Comparison of ENCODE assay signal across 16 mouse cellular contexts in genomic region chr1:95342242-95342641, GRCm38 (mm10). TPM values are rescaled to one million over a fixed set of nuclear protein-coding genes. Genes with fewer than 3 reads are reported as not detected.
A peak's percentile ranks its signal among the peaks of the same experiment; 100 is the strongest.
DNase-seq lines count a peak whose midpoint lies in the region; ATAC-seq and TF ChIP-seq lines count a peak whose summit lies in the region.
"Had no signal": no experiment of that assay in that cellular context is flagged by ENCODE, and none has a peak within 500 bp of the region (broad histone marks: within the 10 kb centered on the region; RNA-seq: fewer than 3 reads in every experiment).

No protein-coding gene starts in this region.

- no peak overlapping the region for H3K4me3 ChIP-seq in G1E (ENCODE audit: low read depth, low read length)
- no peak overlapping the region for H3K4me3 ChIP-seq in forebrain, embryonic 14.5 days (ENCODE audit: low read depth, low read length)
- H3K4me3 ChIP-seq: lung, embryonic 15.5 days; midbrain, embryonic 13.5 days had no signal

- DNase-seq in G1E (ENCODE audit: low spot score): no peak
- DNase-seq in forebrain, embryonic 14.5 days (ENCODE audit: low spot score): peak; percentile 73
- DNase-seq in layer of hippocampus, adult 8-10 months (ENCODE audit: low spot score in 2 of 2): peak; percentile 71 to 75
- DNase-seq in left cerebral cortex, postnatal 4 days: peak; percentile 20
- no peak for DNase-seq in kidney, adult 18-20 months
- no peak for DNase-seq in cerebellum, adult 9-10 months
- no peak for DNase-seq in lung, postnatal 4 days
- DNase-seq: cerebellum, postnatal 36 days; gastrocnemius, postnatal 36 days; heart, postnatal 10 days; kidney, adult 2 months; thymus, postnatal 36 days had no signal

- ATAC-seq in G1E (ENCODE audit: extremely low read depth, insufficient number of reproducible peaks, low FRiP score, poor library complexity, severe bottlenecking): peak; percentile 31; the same call in 1 of the 2 replicates
- peak; percentile 89 for ATAC-seq in forebrain, embryonic 14.5 days
- no peak for ATAC-seq in megakaryocyte-erythroid progenitor cell, adult 5-6 weeks (replicated peaks; ENCODE audit: low FRiP score, low TSS enrichment, poor library complexity, severe bottlenecking)
- ATAC-seq: midbrain, embryonic 13.5 days had no signal

- no peak overlapping the region for H3K9ac ChIP-seq in forebrain, embryonic 14.5 days (ENCODE audit: low read length)
- H3K9ac ChIP-seq: lung, embryonic 15.5 days; midbrain, embryonic 13.5 days had no signal

- no peaks in the 10 kb centered on the region for H3K27me3 ChIP-seq in G1E (ENCODE audit: insufficient read depth, low read length)
- no peaks in the 10 kb centered on the region for H3K27me3 ChIP-seq in forebrain, embryonic 14.5 days (replicated peaks; ENCODE audit: control insufficient read depth, insufficient read depth, low read length)
- H3K27me3 ChIP-seq: CH12.LX; lung, embryonic 15.5 days; midbrain, embryonic 13.5 days had no signal

- TF ChIP-seq CTCF in G1E (IDR thresholded peaks at IDR 0.05; ENCODE audit: low read depth, low read length): no peak

- H3K4me2 ChIP-seq in forebrain, embryonic 14.5 days (ENCODE audit: low read length): no peak overlapping the region
- H3K4me2 ChIP-seq: lung, embryonic 15.5 days; midbrain, embryonic 13.5 days had no signal

- no peak overlapping the region for H3K27ac ChIP-seq in forebrain, embryonic 14.5 days (ENCODE audit: low read depth, low read length)
- H3K27ac ChIP-seq: lung, embryonic 15.5 days; midbrain, embryonic 13.5 days had no signal

- intact Hi-C loops in left cerebral cortex, postnatal 4 days (cut with DNase I): no loop called here

- H3K36me3 ChIP-seq in G1E (replicated peaks): no peaks in the 10 kb centered on the region
- no peaks in the 10 kb centered on the region for H3K36me3 ChIP-seq in forebrain, embryonic 14.5 days (ENCODE audit: control insufficient read depth, insufficient read depth, low read length)
- H3K36me3 ChIP-seq: lung, embryonic 15.5 days; midbrain, embryonic 13.5 days had no signal

- no peaks in the 10 kb centered on the region for H3K9me3 ChIP-seq in G1E (replicated peaks)
- no peaks in the 10 kb centered on the region for H3K9me3 ChIP-seq in forebrain, embryonic 14.5 days (replicated peaks; ENCODE audit: control insufficient read depth, low read length)
- H3K9me3 ChIP-seq: lung, embryonic 15.5 days; midbrain, embryonic 13.5 days had no signal

- peaks cover 6% of the 10 kb centered on the region for H3K4me1 ChIP-seq in G1E (ENCODE audit: insufficient read depth, low read depth, low read length)
- H3K4me1 ChIP-seq in forebrain, embryonic 14.5 days (ENCODE audit: control insufficient read depth, insufficient read depth, low read length): peaks cover 3% of the 10 kb centered on the region; the same call in 1 of the 2 replicates
- H3K4me1 ChIP-seq: lung, embryonic 15.5 days; midbrain, embryonic 13.5 days had no signal

RNA-seq across cellular contexts. Expression of gene Fam174a, which starts 28.8 kb away (rescaled TPM):
- total RNA-seq in G1E (2014; fragmentation: Nextera tagmentation) (9.8 and 12.0 TPM in 2 replicates), G1E (2017) (20.9 and 22.8 TPM in 2 replicates)
- 22.4 and 27.1 TPM in 2 replicates for polyA plus RNA-seq in G1E (2012)
- polyA plus RNA-seq in forebrain, embryonic 14.5 days (2014; fragmentation: Nextera tagmentation; extraction: Ambion mirVana): 20.4 and 23.9 TPM in 2 replicates
- 10 to 100 TPM; 29.6 to 37.7 (median 35.6) TPM for total RNA-seq in layer of hippocampus, adult 8-10 months (2022)
- 10 to 100 TPM; 17.2 to 17.9 TPM for total RNA-seq in left cerebral cortex, postnatal 4 days (2021)
- total RNA-seq in megakaryocyte-erythroid progenitor cell, adult 5-6 weeks (2014; fragmentation: Nextera tagmentation): 5.3 and 8.9 TPM in 2 replicates
- 4.4 and 13.0 TPM in 2 replicates for total RNA-seq in megakaryocyte-erythroid progenitor cell, adult 5-6 weeks (2017)

Comparison
In these comparisons a context has a peak if more than half of its experiments do, and no peak if none do; other contexts are left out.
1. DNase-seq: peak in forebrain, embryonic 14.5 days (single experiment), layer of hippocampus, adult 8-10 months (2 of 2) and left cerebral cortex, postnatal 4 days (single experiment); none in G1E (single experiment), kidney, adult 18-20 months (single experiment), cerebellum, adult 9-10 months (single experiment) and lung, postnatal 4 days (0 of 2).